Mouse (Mus musculus): ENCODE data around the gene Tgfb2.

Tgfb2 gene

GRCm38 (mm10) chr1:186702391-186703255, 3.2 kb downstream of the Tgfb2 start:
- no peak for DNase-seq (ENCODE audit: low spot score in 2 of 2)

- DNase-seq (ENCODE audit: low spot score in 2 of 2) = no peak
These were observed 4.4 kb downstream of the Tgfb2 start for GRCm38 (mm10) chr1:186701206-186701905.

GRCm38 (mm10) chr1:186700496-186700895, 5.3 kb downstream of the Tgfb2 start:
- no peak for DNase-seq (ENCODE audit: low spot score in 2 of 2)

GRCm38 (mm10) chr1:186698583-186699338, 7.0 kb downstream of the Tgfb2 start:
- DNase-seq (ENCODE audit: low spot score in 2 of 2) = no peak

- no peak for DNase-seq (ENCODE audit: low spot score in 2 of 2)
These were observed 9.6 kb downstream of the Tgfb2 start for GRCm38 (mm10) chr1:186696231-186696630.

- no peak for DNase-seq (ENCODE audit: low spot score in 2 of 2)
These were observed 10.4 kb downstream of the Tgfb2 start for GRCm38 (mm10) chr1:186695361-186695760.

GRCm38 (mm10) chr1:186692370-186692769, 13.4 kb downstream of the Tgfb2 start:
- DNase-seq (ENCODE audit: low spot score in 2 of 2) = no peak

- DNase-seq (ENCODE audit: low spot score in 2 of 2) = no peak
These were observed 14.1 kb downstream of the Tgfb2 start for GRCm38 (mm10) chr1:186691708-186692107.

- DNase-seq (ENCODE audit: low spot score in 2 of 2) = no peak
These were observed 21.7 kb downstream of the Tgfb2 start for GRCm38 (mm10) chr1:186684041-186684440.

GRCm38 (mm10) chr1:186682606-186683005, 23.2 kb downstream of the Tgfb2 start:
- DNase-seq (ENCODE audit: low spot score in 2 of 2) = no peak

GRCm38 (mm10) chr1:186677614-186678013, 28.2 kb downstream of the Tgfb2 start:
- DNase-seq (ENCODE audit: low spot score in 2 of 2) = no peak

- DNase-seq (ENCODE audit: low spot score in 2 of 2) = no peak
These were observed 29.6 kb downstream of the Tgfb2 start for GRCm38 (mm10) chr1:186676199-186676598.

GRCm38 (mm10) chr1:186675263-186675662, 30.5 kb downstream of the Tgfb2 start:
- no peak for DNase-seq (ENCODE audit: low spot score in 2 of 2)

- DNase-seq (ENCODE audit: low spot score in 2 of 2) = no peak
These were observed 31.2 kb downstream of the Tgfb2 start for GRCm38 (mm10) chr1:186674621-186675020.

- no peak for DNase-seq (ENCODE audit: low spot score in 2 of 2)
These were observed 32.6 kb downstream of the Tgfb2 start for GRCm38 (mm10) chr1:186673166-186673565.

GRCm38 (mm10) chr1:186663412-186663811, 42.4 kb downstream of the Tgfb2 start:
- DNase-seq (ENCODE audit: low spot score in 2 of 2) = no peak

GRCm38 (mm10) chr1:186662996-186663395, 42.8 kb downstream of the Tgfb2 start:
- DNase-seq (ENCODE audit: low spot score in 2 of 2) = no peak

- no peak for DNase-seq (ENCODE audit: low spot score in 2 of 2)
These were observed 44.4 kb downstream of the Tgfb2 start for GRCm38 (mm10) chr1:186661206-186661921.

- no peak for DNase-seq (ENCODE audit: low spot score in 2 of 2)
These were observed 47.0 kb downstream of the Tgfb2 start for GRCm38 (mm10) chr1:186658783-186659182.

GRCm38 (mm10) chr1:186657559-186658219, 48.1 kb downstream of the Tgfb2 start:
- no peak for DNase-seq (ENCODE audit: low spot score in 2 of 2)

- DNase-seq (ENCODE audit: low spot score in 2 of 2) = no peak
These were observed 49.0 kb downstream of the Tgfb2 start for GRCm38 (mm10) chr1:186656732-186657329.
